Mouse (Mus musculus) G1E (cell line): ENCODE measurements around the gene Sympk. TPM values are rescaled to one million over a fixed set of nuclear protein-coding genes. Genes with fewer than 3 reads are reported as not detected.

Experiments
- ATAC-seq: 2 replicates; pipeline ENCODE4 v1.8.0; 2016; ENCODE audit warnings: mild to moderate bottlenecking; ENCODE audit not compliant: insufficient number of reproducible peaks, poor library complexity, low FRiP score, severe bottlenecking; ENCODE audit errors: extremely low read depth
- DNase-seq: peaks from one replicate; pipeline ENCODE4 v3.0.0; 2012; ENCODE audit warnings: low spot score
- H3K27me3 ChIP-seq: 2 replicates; pipeline ENCODE4 v1.6.1; 2012; ENCODE audit warnings: mild to moderate bottlenecking, low read length, inconsistent platforms; ENCODE audit not compliant: insufficient read depth
- H3K36me3 ChIP-seq: replicated peaks from 2 replicates; pipeline ENCODE3; 2012; ENCODE audit warnings: mild to moderate bottlenecking, inconsistent platforms
- H3K4me1 ChIP-seq: 2 replicates; pipeline ENCODE4 v1.6.1; 2012; ENCODE audit warnings: low read depth, low read length, inconsistent platforms, mixed read lengths; ENCODE audit not compliant: insufficient read depth
- H3K4me3 ChIP-seq: 2 replicates; pipeline ENCODE4 v1.5.1; 2012; ENCODE audit warnings: low read depth, mild to moderate bottlenecking, inconsistent platforms, low read length, moderate library complexity, mixed read lengths
- H3K9me3 ChIP-seq: replicated peaks from 2 replicates; pipeline ENCODE4 v1.6.1; 2012; ENCODE audit warnings: inconsistent platforms
- CTCF ChIP-seq: IDR thresholded peaks from 2 replicates; pipeline ENCODE4 v1.5.1; 2012; ENCODE audit warnings: low read depth, low read length, inconsistent platforms, mixed read lengths
- GATA1 ChIP-seq: IDR thresholded peaks from 2 replicates; pipeline ENCODE4 v1.6.1; 2012; ENCODE audit warnings: borderline replicate concordance, low read length, inconsistent platforms, mixed read lengths
- GATA2 ChIP-seq: IDR thresholded peaks from 2 replicates; pipeline ENCODE4 v1.6.1; 2012; ENCODE audit warnings: low read depth, low read length, inconsistent platforms, borderline replicate concordance
- POLR2AphosphoS5 ChIP-seq: IDR thresholded peaks from 2 replicates; pipeline ENCODE4 v1.6.1; 2012; ENCODE audit warnings: low read depth, low read length, inconsistent platforms; ENCODE audit not compliant: insufficient replicate concordance
- TAL1 ChIP-seq: conservative IDR thresholded peaks from 2 replicates; pipeline ENCODE4 v1.6.1; 2012; ENCODE audit warnings: low read depth, low read length, inconsistent platforms, mixed read lengths
- polyA plus RNA-seq: library from polyadenylated mRNA; stranded (reverse); fragments of >175 nt; gene quantifications from 2 replicates; pipeline ENCODE4 v1.2.3, GENCODE M21; 2012
- total RNA-seq, 2 experiments: library from RNA; stranded (forward) in 1 of 2; stranded (reverse) in 1 of 2; fragments of 200-1000 nt in 1 of 2; fragments of >200 nt in 1 of 2; fragmentation: Nextera tagmentation in 1 of 2; gene quantifications; 2 replicates each; pipeline ENCODE4 v1.2.3; 2014 to 2017

The Sympk gene
- total and polyA plus RNA-seq, 3 experiments, result 48.1 to 257 (median 149) TPM

DNA sequence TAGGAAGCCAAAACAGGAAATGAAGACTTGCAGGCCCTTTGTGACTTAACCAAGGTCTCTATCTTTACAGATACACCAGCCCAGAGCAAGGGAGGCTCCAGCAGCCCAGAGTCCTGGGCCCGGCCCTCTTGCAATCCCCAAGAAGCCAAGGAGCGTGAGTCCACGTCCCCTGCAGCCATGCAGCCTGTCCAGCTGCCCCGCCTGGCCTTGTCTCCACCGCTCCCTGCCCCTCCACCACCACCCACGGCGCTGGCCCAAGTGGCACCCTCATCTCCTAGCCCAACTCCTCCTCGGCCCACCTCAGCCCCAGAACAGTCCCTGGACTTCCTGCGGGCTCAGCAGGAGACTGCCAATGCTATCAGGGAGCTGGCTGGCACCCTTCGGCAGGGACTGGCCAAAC lies 23.8 kb upstream of the Sympk start:
- no peak overlapping the region for H3K4me3 ChIP-seq
- H3K27me3 ChIP-seq, result no peaks in the 10 kb centered on the region
- no peaks in the 10 kb centered on the region for H3K9me3 ChIP-seq
- peaks cover 44% of the 10 kb centered on the region for H3K4me1 ChIP-seq
- DNase-seq, result no peak
- no peak for TF ChIP-seq GATA2
- TF ChIP-seq POLR2AphosphoS5, result no peak
- no peak for TF ChIP-seq TAL1
- no peak for TF ChIP-seq CTCF
- no peak for TF ChIP-seq GATA1
- peaks cover 42% of the 10 kb centered on the region for H3K36me3 ChIP-seq
- ATAC-seq, result no peak

DNA sequence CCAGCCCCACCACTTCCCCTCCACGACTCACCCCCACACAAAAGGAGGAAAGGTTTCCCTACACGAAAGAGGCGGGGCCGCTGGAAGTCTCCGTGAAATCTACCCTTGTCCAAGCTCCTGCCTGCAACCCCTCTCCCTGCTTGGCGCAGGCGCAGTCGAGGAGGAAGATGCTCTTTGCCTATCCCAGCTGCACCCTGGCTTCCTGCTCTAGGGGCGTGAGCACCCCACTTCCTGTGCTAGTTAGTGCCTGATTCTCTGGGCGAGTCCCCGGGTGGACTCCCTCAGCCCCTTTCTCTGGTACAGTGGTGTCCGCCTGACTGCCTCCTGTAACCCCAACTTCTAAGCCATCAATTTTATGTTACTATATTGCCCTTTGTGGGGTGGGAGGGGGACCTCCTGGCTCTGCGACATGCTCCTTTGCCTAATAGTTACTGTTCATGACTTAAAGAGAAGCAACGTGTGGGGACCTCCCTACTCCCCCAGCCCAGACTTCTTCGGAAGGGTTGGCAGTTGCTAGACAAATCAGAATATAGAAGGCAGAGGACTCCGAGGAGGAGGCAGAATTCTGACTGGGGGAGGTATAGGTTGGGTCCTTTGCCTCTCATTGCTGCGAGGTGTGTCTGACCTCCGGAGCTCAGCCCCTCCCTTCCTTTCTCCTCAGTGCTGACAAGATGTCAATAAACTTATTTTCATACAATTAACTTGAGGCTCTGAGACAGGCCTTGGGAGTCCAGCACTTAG lies 22.9 kb upstream of the Sympk start:
- TF ChIP-seq TAL1 (no peak), GATA1 (no peak), GATA2 (no peak), CTCF (no peak), POLR2AphosphoS5 (no peak)
- no peak for ATAC-seq
- peaks cover 52% of the 10 kb centered on the region for H3K4me1 ChIP-seq

DNA sequence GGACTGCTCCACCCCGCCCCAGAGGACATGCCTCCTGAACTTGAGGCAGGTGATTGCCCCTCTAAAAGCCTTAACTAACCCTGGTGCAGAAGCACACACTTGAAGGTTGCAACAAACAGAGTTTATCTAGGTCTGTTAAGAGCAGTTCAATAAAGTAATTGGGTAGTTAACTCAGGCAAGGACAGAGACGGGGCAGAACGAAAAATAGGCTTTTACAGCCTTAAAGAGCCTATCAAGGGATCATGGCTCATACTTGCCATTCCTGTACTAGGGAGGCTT lies 22.4 kb upstream of the Sympk start:
- no peaks in the 10 kb centered on the region for H3K9me3 ChIP-seq
- peaks cover 56% of the 10 kb centered on the region for H3K4me1 ChIP-seq
- H3K27me3 ChIP-seq, result no peaks in the 10 kb centered on the region
- ATAC-seq (no peak), DNase-seq (no peak)
- TF ChIP-seq POLR2AphosphoS5, result no peak
- H3K4me3 ChIP-seq, result no peak overlapping the region
- H3K36me3 ChIP-seq, result peaks cover 46% of the 10 kb centered on the region

More for the DNA sequence above, 22.9 kb upstream of the Sympk start:
- no peak for DNase-seq
- Histone ChIP-seq H3K4me3 (no peak overlapping the region), H3K36me3 (peaks cover 44% of the 10 kb centered on the region), H3K9me3 (no peaks in the 10 kb centered on the region), H3K27me3 (no peaks in the 10 kb centered on the region)

DNA sequence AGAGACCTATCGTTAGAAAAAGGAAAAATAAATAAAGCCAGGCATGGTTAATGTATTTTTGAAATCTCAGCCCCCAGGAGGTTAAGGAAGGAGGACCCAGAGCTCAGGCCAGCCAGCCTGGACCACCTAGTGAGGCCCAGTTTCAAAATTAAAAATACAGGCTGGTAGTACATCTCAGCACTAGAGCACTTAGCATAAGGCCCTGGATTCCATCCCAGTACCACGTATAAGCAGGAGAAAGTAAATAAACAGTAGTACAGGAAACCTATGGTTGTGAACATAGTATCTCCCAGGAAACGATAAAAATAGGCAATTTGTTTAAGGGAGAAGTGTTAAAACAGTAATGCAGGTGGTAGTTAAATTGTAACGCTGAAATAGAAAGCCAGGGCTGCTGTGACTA lies 22.1 kb upstream of the Sympk start:
- Histone ChIP-seq H3K9me3 (no peaks in the 10 kb centered on the region), H3K4me1 (peaks cover 60% of the 10 kb centered on the region)

DNA sequence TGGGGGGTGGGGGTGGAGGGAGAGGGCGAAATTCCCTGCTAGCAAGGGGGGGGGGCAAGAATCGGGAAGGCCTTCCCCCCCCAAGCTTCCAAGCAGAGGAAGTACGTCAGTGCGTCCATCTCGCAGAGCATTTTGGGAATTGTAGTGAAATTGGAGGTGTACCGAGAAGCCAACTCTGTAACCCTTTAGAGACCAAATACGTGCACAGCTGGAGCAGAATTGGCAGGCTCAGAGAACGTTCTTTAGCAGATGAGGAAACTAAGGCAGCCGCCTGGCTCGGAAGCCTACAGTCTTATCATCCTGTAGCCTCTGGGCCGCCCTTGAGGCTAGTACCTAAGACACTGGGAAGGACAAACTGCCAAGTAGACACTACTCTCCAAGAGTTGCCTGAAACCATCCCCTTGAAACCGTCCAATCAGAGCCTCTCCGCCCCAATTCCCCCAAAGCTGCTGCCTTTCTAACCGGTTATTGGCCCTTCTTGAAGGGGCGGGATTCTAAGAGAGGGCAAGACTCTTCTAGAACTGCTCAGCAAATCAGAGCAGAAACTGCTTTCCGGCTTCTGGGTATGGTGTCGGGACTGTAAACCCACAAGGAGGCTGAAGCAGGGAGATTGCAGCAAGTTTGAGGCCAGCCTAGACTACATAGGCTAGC lies 21.2 kb upstream of the Sympk start:
- Histone ChIP-seq H3K4me1 (peaks cover 68% of the 10 kb centered on the region), H3K36me3 (peaks cover 53% of the 10 kb centered on the region), H3K9me3 (no peaks in the 10 kb centered on the region), H3K4me3 (peak overlapping the region; percentile 67), H3K27me3 (no peaks in the 10 kb centered on the region)
- ATAC-seq (peak; percentile 70), DNase-seq (peak; percentile 75)
- TF ChIP-seq POLR2AphosphoS5 (no peak), GATA1 (no peak), GATA2 (no peak), TAL1 (no peak)

More for the DNA sequence above, 22.1 kb upstream of the Sympk start:
- TF ChIP-seq GATA1, result no peak
- TF ChIP-seq GATA2, result no peak
- no peak for TF ChIP-seq POLR2AphosphoS5
- no peak for TF ChIP-seq CTCF
- no peak for TF ChIP-seq TAL1
- Histone ChIP-seq H3K27me3 (no peaks in the 10 kb centered on the region), H3K4me3 (peak overlapping the region; percentile 67; the same call in 1 of the 2 replicates), H3K36me3 (peaks cover 50% of the 10 kb centered on the region)
- ATAC-seq, result no peak
- DNase-seq, result no peak

DNA sequence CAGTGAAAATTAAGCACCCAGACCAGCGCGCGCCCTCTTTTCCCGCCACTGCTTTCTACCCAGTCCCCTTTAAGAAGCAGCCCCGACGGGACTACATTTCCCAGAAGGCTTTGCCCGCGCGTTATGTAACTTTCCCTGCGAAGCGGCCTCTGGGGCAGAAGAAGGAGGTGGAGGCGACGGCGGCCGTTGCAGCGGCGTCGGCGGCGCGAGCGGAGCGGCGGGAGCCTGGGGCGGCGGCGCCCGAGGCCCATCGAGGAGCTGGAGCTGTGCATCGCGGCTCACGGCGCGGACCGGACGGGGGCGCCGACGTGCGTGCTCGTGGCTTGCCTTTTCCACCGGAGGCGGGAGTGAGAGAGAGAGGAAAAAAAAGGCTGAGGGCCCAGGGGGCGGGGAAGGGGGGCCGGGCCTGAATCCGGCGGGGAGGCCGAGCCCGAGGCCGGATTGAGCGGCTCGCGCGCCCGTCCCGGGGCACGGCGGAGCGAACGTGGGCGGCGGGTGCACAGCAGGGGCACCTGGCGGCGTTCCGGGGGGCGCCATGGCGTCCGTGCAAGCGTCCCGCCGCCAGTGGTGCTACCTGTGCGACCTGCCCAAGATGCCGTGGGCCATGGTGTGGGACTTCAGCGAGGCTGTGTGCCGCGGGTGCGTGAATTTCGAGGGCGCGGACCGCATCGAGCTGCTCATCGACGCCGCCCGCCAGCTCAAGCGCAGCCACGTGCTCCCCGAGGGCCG lies 20.1 kb upstream of the Sympk start, which contains the start of gene Irf2bp1:
Gene Irf2bp1 (plus strand): TSS at position 143 of the 729 bp plus-strand sequence.
- peak; percentile 74 for DNase-seq

More for the DNA sequence above, 20.1 kb upstream of the Sympk start, which contains the start of gene Irf2bp1:
- peak; percentile 55 for ATAC-seq
- H3K4me1 ChIP-seq, result peaks cover 68% of the 10 kb centered on the region
- no peak for TF ChIP-seq GATA2
- TF ChIP-seq TAL1, result no peak
- TF ChIP-seq GATA1, result no peak
- no peak for TF ChIP-seq POLR2AphosphoS5
- TF ChIP-seq CTCF, result no peak
- H3K36me3 ChIP-seq, result peaks cover 56% of the 10 kb centered on the region
- H3K9me3 ChIP-seq, result no peaks in the 10 kb centered on the region
- H3K27me3 ChIP-seq, result no peaks in the 10 kb centered on the region
- peak within 1 kb of the TSS; percentile 90 for H3K4me3 ChIP-seq
